10 mouse cellular contexts compared by ENCODE assay signal in genomic region chr8:103234374-103234773, GRCm38 (mm10).
A peak's percentile ranks its signal among the peaks of the same experiment; 100 is the strongest.
DNase-seq lines count a peak whose midpoint lies in the region; ATAC-seq and TF ChIP-seq lines count a peak whose summit lies in the region.
"Had no signal": no experiment of that assay in that cellular context is flagged by ENCODE, and none has a peak within 500 bp of the region (broad histone marks: within the 10 kb centered on the region; RNA-seq: fewer than 3 reads in every experiment).

No protein-coding gene starts in this region.

- 61% methylated on average over 2 of the region's 2 CpGs for WGBS in hindbrain, postnatal 0 days
- 66% methylated on average over 2 of the region's 2 CpGs for WGBS in hindbrain, embryonic 14.5 days
- WGBS in embryonic facial prominence, embryonic 11.5 days = 21% methylated on average over 2 of the region's 2 CpGs
- 4% methylated on average over 2 of the region's 2 CpGs for WGBS in kidney, embryonic 16.5 days

- H3K9me3 ChIP-seq in hindbrain, postnatal 0 days (ENCODE audit: low read length) = no peaks in the 10 kb centered on the region
- H3K9me3 ChIP-seq in hindbrain, embryonic 14.5 days (ENCODE audit: control insufficient read depth, low read length) = no peaks in the 10 kb centered on the region
- H3K9me3 ChIP-seq in embryonic facial prominence, embryonic 11.5 days (replicated peaks; ENCODE audit: control insufficient read depth, low read length) = no peaks in the 10 kb centered on the region
- no peaks in the 10 kb centered on the region for H3K9me3 ChIP-seq in kidney, embryonic 16.5 days (ENCODE audit: low read length)

- no peak overlapping the region for H3K4me2 ChIP-seq in hindbrain, postnatal 0 days (ENCODE audit: low read depth, low read length)
- no peak overlapping the region for H3K4me2 ChIP-seq in hindbrain, embryonic 14.5 days (replicated peaks)
- H3K4me2 ChIP-seq in embryonic facial prominence, embryonic 11.5 days (ENCODE audit: low read depth, low read length) = no peak overlapping the region
- H3K4me2 ChIP-seq in kidney, embryonic 16.5 days (replicated peaks; ENCODE audit: low read depth, low read length) = no peak overlapping the region

- H3K4me1 ChIP-seq in hindbrain, postnatal 0 days (ENCODE audit: insufficient read depth, low read length) = no peaks in the 10 kb centered on the region
- no peaks in the 10 kb centered on the region for H3K4me1 ChIP-seq in hindbrain, embryonic 14.5 days (replicated peaks; ENCODE audit: control insufficient read depth, insufficient read depth, low read length)
- H3K4me1 ChIP-seq in embryonic facial prominence, embryonic 11.5 days (ENCODE audit: control insufficient read depth, insufficient read depth, low read length) = no peaks in the 10 kb centered on the region
- H3K4me1 ChIP-seq in kidney, embryonic 16.5 days (ENCODE audit: insufficient read depth, low read length) = peaks cover 45% of the 10 kb centered on the region

- H3K27me3 ChIP-seq in hindbrain, postnatal 0 days (ENCODE audit: insufficient read depth, low read length) = no peaks in the 10 kb centered on the region
- no peaks in the 10 kb centered on the region for H3K27me3 ChIP-seq in hindbrain, embryonic 14.5 days (ENCODE audit: control insufficient read depth, insufficient read depth, low read length)
- H3K27me3 ChIP-seq in embryonic facial prominence, embryonic 11.5 days (ENCODE audit: control insufficient read depth, insufficient read depth, low read length) = no peaks in the 10 kb centered on the region
- no peaks in the 10 kb centered on the region for H3K27me3 ChIP-seq in kidney, embryonic 16.5 days (ENCODE audit: insufficient read depth, low read length)
- H3K27me3 ChIP-seq: CH12.LX had no signal

- peak; percentile 1 for DNase-seq in hindbrain, postnatal 0 days (ENCODE audit: low spot score)
- no peak for DNase-seq in hindbrain, embryonic 14.5 days (ENCODE audit: low spot score)
- DNase-seq in embryonic facial prominence, embryonic 11.5 days (ENCODE audit: low spot score) = peak; percentile 53
- DNase-seq in lung, postnatal 36 days = peak; percentile 2
- DNase-seq in cerebellum, postnatal 36 days = no peak
- no peak for DNase-seq in gastrocnemius, adult 18-20 months (ENCODE audit: low spot score)
- DNase-seq in adrenal gland, postnatal 4 days (ENCODE audit: low spot score in 2 of 2) = no peak
- DNase-seq: gastrocnemius, postnatal 10 days had no signal

- H3K36me3 ChIP-seq in hindbrain, postnatal 0 days (ENCODE audit: insufficient read depth, low read length) = no peaks in the 10 kb centered on the region
- H3K36me3 ChIP-seq in hindbrain, embryonic 14.5 days (replicated peaks; ENCODE audit: control insufficient read depth, insufficient read depth) = no peaks in the 10 kb centered on the region
- no peaks in the 10 kb centered on the region for H3K36me3 ChIP-seq in embryonic facial prominence, embryonic 11.5 days (replicated peaks; ENCODE audit: control insufficient read depth, insufficient read depth, low read depth, low read length)
- H3K36me3 ChIP-seq in kidney, embryonic 16.5 days (ENCODE audit: insufficient read depth, low read length) = no peaks in the 10 kb centered on the region

- no peak overlapping the region for H3K9ac ChIP-seq in hindbrain, postnatal 0 days (replicated peaks; ENCODE audit: low read length)
- no peak overlapping the region for H3K9ac ChIP-seq in hindbrain, embryonic 14.5 days
- no peak overlapping the region for H3K9ac ChIP-seq in embryonic facial prominence, embryonic 11.5 days (replicated peaks; ENCODE audit: low read length)
- H3K9ac ChIP-seq in kidney, embryonic 16.5 days (replicated peaks; ENCODE audit: low read length) = no peak overlapping the region

- ATAC-seq in hindbrain, postnatal 0 days = no peak
- ATAC-seq in hindbrain, embryonic 14.5 days (ENCODE audit: low FRiP score) = no peak
- peak; percentile 75; the same call in 1 of the 2 replicates for ATAC-seq in embryonic facial prominence, embryonic 11.5 days (replicated peaks; ENCODE audit: insufficient number of reproducible peaks, low FRiP score, low TSS enrichment, low read depth)
- ATAC-seq in kidney, embryonic 16.5 days (ENCODE audit: low FRiP score, low TSS enrichment) = peak; percentile 93

- no peak overlapping the region for H3K4me3 ChIP-seq in hindbrain, postnatal 0 days (ENCODE audit: low read length)
- no peak overlapping the region for H3K4me3 ChIP-seq in hindbrain, embryonic 14.5 days (replicated peaks; ENCODE audit: low read length)
- H3K4me3 ChIP-seq in embryonic facial prominence, embryonic 11.5 days (ENCODE audit: low read depth, low read length) = no peak overlapping the region
- no peak overlapping the region for H3K4me3 ChIP-seq in kidney, embryonic 16.5 days (ENCODE audit: low read length)

- TF ChIP-seq CTCF in hindbrain, postnatal 0 days (IDR thresholded peaks at IDR 0.05; ENCODE audit: low read depth) = no peak

- no peak overlapping the region for H3K27ac ChIP-seq in hindbrain, postnatal 0 days
- no peak overlapping the region for H3K27ac ChIP-seq in hindbrain, embryonic 14.5 days
- H3K27ac ChIP-seq in embryonic facial prominence, embryonic 11.5 days (replicated peaks; ENCODE audit: low read depth, low read length) = no peak overlapping the region; the same call in 1 of the 2 replicates
- peak overlapping the region; percentile 80 for H3K27ac ChIP-seq in kidney, embryonic 16.5 days (ENCODE audit: low read length)

Comparison
In these comparisons a context has a peak if more than half of its experiments do, and no peak if none do; other contexts are left out.
1. DNase-seq: peak in hindbrain, postnatal 0 days (single experiment), embryonic facial prominence, embryonic 11.5 days (single experiment) and lung, postnatal 36 days (single experiment); none in hindbrain, embryonic 14.5 days (single experiment), cerebellum, postnatal 36 days (0 of 2), gastrocnemius, adult 18-20 months (single experiment) and adrenal gland, postnatal 4 days (0 of 2).
2. ATAC-seq: peak in embryonic facial prominence, embryonic 11.5 days (single experiment) and kidney, embryonic 16.5 days (single experiment); none in hindbrain, postnatal 0 days (single experiment) and hindbrain, embryonic 14.5 days (single experiment).